Mouse (Mus musculus) fat pad, adult 2 months (tissue): Measurements from ENCODE around the gene Plod1.

ENCODE experiments used
- DNase-seq: peaks from one replicate; pipeline ENCODE4 v3.0.0-alpha.2; 2011; ENCODE audit warnings: low read depth, low spot score; ENCODE audit errors: extremely low read depth

Gene Plod1

DNA sequence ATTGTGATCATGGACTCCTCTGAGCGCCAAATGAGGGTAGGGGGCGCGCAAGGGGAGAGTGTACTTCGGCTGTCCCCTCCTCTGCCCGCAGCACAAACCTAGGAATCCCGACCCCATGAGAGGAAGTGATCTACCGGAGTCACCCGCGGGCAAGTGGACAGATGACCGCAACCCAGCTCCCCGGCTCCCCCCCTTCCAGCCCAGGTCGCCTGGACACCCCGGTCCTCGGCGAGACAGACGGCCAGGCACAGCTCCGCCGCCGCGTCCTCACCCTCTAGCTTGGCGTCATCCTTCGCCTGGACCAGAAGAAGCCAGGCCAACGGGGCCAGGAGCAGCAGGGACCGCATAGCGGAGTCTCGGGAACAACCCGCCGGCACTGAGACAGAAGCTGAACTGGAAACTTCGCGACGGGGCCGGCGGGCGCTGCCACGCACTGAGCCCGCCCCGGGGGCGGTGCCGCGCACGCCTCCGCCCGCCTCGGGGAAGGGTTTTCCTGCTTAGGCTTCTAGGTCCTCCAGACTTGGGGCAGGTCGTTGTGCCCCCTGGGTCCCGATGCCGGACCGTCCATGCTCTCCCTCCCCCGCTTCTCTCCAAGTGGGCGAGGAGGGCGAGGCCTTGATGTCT, at the start of gene Plod1:
Plod1 (minus strand) TSS at position 437 of the 624 bp plus-strand sequence.
- DNase-seq, result no peak

DNA sequence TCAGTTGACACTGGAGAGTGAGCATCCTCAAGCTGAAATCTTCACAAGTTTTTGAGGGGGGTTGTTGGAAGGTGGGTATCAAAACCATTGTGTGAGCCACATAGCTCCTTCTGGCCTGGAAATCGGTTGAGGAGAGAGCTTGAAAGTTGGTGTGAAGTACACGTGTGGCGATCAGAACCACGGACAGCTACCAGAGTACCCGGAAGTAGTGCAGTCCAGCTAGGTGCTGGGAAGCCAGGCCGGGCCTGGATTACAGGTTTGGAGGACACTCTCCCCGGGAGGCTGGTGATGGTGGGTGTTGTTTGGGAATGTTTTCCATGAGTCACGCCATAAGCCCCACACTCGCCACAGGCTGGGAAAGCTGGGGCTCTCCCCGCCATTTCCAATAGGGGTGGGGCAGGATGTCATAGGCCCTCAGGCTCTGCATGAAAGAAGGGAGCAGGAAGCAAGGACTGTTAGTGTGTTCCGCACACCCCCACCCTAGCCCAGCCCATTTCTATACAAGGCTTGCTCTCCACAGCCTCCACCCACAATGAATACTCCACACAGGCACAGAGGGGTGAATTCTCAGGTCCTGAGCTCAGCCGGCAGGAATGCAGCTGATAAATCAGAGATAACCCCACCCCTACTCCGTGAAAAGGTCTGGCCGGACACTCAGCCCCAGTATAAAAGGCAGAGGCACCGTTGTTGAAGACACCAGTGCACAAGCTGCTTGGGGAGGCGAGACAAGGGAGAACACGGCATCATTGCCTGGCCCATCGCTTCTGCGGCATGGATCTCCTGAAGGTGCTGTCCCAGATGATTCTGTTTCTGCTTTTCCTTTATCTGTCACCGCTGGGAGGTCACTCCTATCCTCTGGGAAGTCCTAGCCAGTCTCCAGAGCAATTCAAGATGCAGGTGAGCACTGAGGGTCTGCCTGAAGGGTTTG, 48.9 kb upstream of the Plod1 start, which contains the start of gene Nppb:
Nppb (plus strand) TSS at position 584 of the 928 bp plus-strand sequence.
- DNase-seq, result no peak

DNA sequence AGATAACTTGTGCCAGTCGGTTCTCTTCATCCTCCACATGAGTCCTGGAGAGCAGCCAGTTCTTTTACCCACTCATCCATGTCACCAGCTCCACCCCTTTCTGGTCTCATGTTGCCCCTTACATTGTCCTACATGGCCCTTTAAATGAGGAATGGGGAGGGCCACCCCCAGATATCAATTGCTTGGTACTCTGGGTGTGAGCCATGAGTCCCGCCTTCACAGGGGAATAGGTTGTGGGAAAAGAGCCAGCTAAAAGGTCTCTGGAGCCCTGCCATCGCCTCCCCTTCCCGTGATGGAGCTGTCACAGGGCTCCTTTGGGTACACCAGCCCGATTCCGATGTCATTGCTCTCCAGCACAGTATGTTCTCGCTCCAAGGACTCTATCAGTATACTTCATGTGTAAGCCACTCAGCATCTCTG, 42.9 kb upstream of the Plod1 start:
- no peak for DNase-seq

DNA sequence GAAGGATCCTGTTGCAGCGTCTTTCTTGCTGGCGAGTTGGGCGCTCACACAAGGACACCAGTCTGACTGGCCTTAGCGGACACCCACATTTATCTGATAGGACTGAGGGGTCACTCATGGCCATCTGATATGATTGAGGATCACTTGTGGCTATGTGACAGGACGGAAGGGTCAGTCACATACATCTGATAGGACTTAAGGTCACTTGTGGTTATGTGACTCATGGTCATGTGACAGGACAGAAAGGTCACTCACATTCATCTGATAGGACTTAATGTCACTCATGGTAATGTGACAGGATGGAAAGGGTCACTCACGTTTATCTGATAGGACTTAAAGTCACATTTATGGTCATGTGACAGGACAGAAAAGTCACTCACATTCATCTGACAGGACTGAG, 41.8 kb upstream of the Plod1 start:
- no peak for DNase-seq

GRCm38 (mm10) chr4:147977726-147978125, 41.2 kb upstream of the Plod1 start:
- no peak for DNase-seq

DNA sequence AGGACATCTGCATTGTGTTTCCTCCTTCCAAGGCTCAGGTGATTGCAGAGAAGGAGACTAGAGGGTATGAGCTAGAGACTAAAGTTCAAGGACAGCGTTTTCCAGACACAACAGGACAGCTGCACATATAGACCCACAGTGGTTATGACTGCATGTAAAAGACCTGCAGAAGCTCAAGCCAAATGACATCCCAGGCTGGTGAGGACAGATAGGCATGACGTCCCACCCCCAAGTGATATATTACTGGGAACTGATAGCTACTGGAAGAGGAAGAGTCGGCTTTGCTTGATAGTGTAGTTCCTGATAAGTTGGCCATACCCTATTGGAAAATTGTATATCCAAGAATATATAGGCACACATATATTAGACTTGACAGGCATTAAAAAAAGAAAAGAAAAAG, 39.7 kb upstream of the Plod1 start:
- DNase-seq, result no peak

DNA sequence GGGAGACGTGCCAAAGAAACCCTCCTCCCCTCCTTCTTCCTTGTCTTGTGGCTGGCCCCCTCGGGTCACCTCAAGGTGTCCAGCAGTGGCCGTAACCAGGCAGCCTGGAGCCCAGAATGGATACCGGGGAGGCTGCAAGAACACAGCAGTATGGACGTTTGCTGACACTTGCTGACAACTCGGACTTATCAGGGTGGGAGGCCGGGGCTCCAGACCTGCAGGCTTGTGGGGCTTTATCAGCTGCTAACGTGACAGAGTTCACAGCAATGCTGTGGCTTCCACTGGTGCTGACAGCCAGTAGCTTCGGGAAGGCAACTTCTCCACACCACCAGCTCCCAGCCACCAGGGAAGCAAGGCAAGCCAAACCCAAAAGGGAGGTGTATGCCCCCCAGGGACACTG, 32.8 kb upstream of the Plod1 start:
- no peak for DNase-seq

- DNase-seq, result no peak
Measured at GRCm38 (mm10) chr4:147968816-147969215, 32.2 kb upstream of the Plod1 start.

DNA sequence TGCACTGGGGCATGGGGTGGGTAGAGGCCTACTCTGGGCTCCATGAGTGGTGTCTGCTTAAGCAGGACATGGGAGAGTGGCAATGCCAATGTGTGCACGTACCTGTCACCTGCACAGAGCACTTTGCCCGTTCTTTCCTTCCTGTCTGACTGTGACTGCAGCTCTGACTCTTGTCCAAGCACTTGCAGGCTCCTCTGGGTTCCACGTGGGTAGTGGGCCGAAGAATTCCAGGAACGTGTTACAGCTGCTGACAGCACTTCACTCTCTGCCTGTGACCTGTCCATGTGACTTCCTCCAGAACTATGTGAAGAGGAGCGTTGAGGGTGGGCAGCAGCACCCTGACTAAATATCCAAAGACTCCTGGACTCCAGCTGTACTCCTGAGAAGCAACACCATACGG, 29.1 kb upstream of the Plod1 start:
- DNase-seq, result no peak

DNA sequence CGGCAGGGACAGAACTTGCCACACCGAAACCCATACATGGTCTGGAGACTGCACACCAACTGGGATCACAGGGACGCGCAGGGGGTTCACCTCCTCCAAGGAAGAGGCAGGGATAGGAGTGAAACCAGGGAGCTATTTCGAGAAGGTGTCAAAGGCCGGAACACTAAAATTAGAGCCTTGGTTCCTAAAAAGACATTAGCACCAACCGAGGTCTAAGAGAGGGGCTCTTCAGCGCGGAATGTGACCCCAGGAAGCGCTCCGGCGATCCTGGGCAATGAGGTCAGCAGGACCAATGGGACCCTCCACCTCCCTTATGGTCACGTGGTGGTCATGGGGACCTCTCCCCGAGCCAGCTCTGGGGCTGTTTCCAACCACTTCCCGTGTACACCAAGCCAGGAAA, 27.1 kb upstream of the Plod1 start:
- no peak for DNase-seq

- DNase-seq, result no peak
Measured at GRCm38 (mm10) chr4:147962781-147963180, 26.2 kb upstream of the Plod1 start.

- no peak for DNase-seq
Measured at GRCm38 (mm10) chr4:147959881-147960831, 23.6 kb upstream of the Plod1 start.

- DNase-seq, result no peak
Measured at GRCm38 (mm10) chr4:147957141-147957540, 20.6 kb upstream of the Plod1 start.

GRCm38 (mm10) chr4:147953590-147953989, 17.0 kb upstream of the Plod1 start:
- DNase-seq, result no peak

- DNase-seq, result no peak
Measured at GRCm38 (mm10) chr4:147947511-147947910, 10.9 kb upstream of the Plod1 start.

- no peak for DNase-seq
Measured at GRCm38 (mm10) chr4:147943005-147943404, 6.4 kb upstream of the Plod1 start.

GRCm38 (mm10) chr4:147941045-147942020, 4.8 kb upstream of the Plod1 start:
- DNase-seq, result no peak

- DNase-seq, result peak; percentile 31
Measured at GRCm38 (mm10) chr4:147940576-147941044, 4.0 kb upstream of the Plod1 start, which contains the start of gene 2510039O18Rik. TSS of gene 2510039O18Rik (plus strand) at chr4:147940895.

DNA sequence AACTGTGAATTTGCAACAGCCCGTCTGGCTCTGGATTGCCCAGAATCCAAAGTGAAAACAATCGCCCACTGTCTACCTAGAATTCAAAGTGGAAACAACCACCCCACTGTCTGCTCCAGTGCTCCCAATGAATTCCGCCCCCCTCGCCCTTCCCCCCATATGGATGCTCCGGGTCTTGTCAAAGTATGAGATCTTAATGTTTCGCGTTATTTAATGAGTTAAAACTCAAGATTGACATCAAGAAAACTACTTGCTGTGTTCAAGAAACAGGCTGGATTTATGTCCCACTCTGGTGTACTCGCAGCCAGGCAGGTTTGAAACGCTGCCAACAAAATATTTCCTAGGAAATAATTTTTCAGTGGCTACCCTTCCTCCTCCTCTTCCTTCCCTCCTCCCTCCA, 3.5 kb upstream of the Plod1 start:
- no peak for DNase-seq
